Comparison of ENCODE assay signal across 9 mouse cellular contexts in the genomic region with DNA sequence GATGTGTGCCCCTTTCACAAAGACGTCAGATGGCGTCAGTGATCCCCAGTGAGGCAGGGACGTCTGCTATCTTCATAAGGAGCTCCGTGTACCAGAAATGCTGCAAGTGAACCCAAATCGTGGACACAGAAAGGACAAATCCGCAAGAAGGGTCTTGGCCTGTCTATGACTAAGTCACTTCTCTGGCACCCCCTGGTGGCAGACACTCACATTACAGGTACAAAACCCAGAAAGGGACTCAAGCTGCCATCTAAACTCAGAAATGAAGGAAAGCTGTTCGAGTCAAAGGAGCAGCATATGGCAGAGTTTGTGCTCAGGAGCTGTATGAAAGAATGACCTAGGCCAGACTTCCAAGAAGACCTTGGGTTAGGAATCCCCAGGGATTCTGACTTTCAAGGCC. TPM values are rescaled to one million over a fixed set of nuclear protein-coding genes. Genes with fewer than 3 reads are reported as not detected.
A peak's percentile ranks its signal among the peaks of the same experiment; 100 is the strongest.
DNase-seq lines count a peak whose midpoint lies in the region; TF ChIP-seq lines count a peak whose summit lies in the region.
"Had no signal": no experiment of that assay in that cellular context is flagged by ENCODE, and none has a peak within 500 bp of the region (broad histone marks: within the 10 kb centered on the region; RNA-seq: fewer than 3 reads in every experiment).

No protein-coding gene starts in this region.

- no peak for TF ChIP-seq EP300 in ES-Bruce4 (IDR thresholded peaks at IDR 0.05; ENCODE audit: insufficient read depth, low read depth, low read length)

- H3K9ac ChIP-seq in ES-Bruce4 (ENCODE audit: low read depth, poor library complexity, severe bottlenecking): no peak overlapping the region
- H3K9ac ChIP-seq: lung, embryonic 15.5 days had no signal

- TF ChIP-seq POLR2A in ES-Bruce4 (IDR thresholded peaks at IDR 0.05; ENCODE audit: insufficient read depth, low read length): no peak

- peak; percentile 49 for TF ChIP-seq CTCF in ES-Bruce4 (IDR thresholded peaks at IDR 0.05; ENCODE audit: low read depth, low read length)

- no peaks in the 10 kb centered on the region for H3K4me1 ChIP-seq in ES-Bruce4 (ENCODE audit: control insufficient read depth, insufficient read depth, low read length)

- H3K9me3 ChIP-seq in ES-Bruce4 (replicated peaks; ENCODE audit: control insufficient read depth, insufficient read depth, low read length, poor library complexity, severe bottlenecking): peaks cover 5% of the 10 kb centered on the region
- H3K9me3 ChIP-seq: lung, embryonic 15.5 days had no signal

- H3K4me3 ChIP-seq in ES-Bruce4 (ENCODE audit: low read depth, low read length): no peak overlapping the region
- H3K4me3 ChIP-seq: lung, embryonic 15.5 days had no signal

- H3K36me3 ChIP-seq in ES-Bruce4 (ENCODE audit: control insufficient read depth, insufficient read depth, low read length, poor library complexity, severe bottlenecking): no peaks in the 10 kb centered on the region
- H3K36me3 ChIP-seq: lung, embryonic 15.5 days had no signal

- peak; percentile 94 for DNase-seq in adrenal gland, postnatal 10 days
- DNase-seq in embryo, embryonic 11 days: peak; percentile 88
- DNase-seq in heart, adult 8-10 months (ENCODE audit: low spot score): peak; percentile 78
- peak; percentile 75 to 92 for DNase-seq in layer of hippocampus, adult 18-20 months (ENCODE audit: low spot score in 2 of 2)
- peak; percentile 92 for DNase-seq in lung, postnatal 10 days
- peak; percentile 91 for DNase-seq in right cerebral cortex, postnatal 14 days
- DNase-seq in urinary bladder, postnatal 14 days (ENCODE audit: low spot score): peak; percentile 90

- no peaks in the 10 kb centered on the region for H3K27me3 ChIP-seq in ES-Bruce4 (ENCODE audit: control insufficient read depth, insufficient read depth, low read length, poor library complexity, severe bottlenecking)

- H3K27ac ChIP-seq in ES-Bruce4 (ENCODE audit: insufficient read depth, low read length): no peak overlapping the region
- H3K27ac ChIP-seq: lung, embryonic 15.5 days had no signal

RNA-seq across cellular contexts. Expression of gene Kcne2, which starts 5.6 kb away (rescaled TPM):
- not detected in 2 replicates for polyA plus RNA-seq in ES-Bruce4 (2011; ENCODE audit: insufficient read depth, insufficient read length, low read depth, missing spikeins)
- total RNA-seq in adrenal gland, postnatal 10 days (2021): not detected
- not detected for total RNA-seq in heart, adult 8-10 months (2022)
- total RNA-seq in layer of hippocampus, adult 18-20 months (2021): 1 to 10 TPM in 1 of 2 experiments, not detected in 1; 1.3 TPM

RNA-seq across cellular contexts. Expression of gene Smim11, which starts 14.5 kb away (rescaled TPM):
- polyA plus RNA-seq in ES-Bruce4 (2011; ENCODE audit: insufficient read depth, insufficient read length, low read depth, missing spikeins): 28.7 and 37.2 TPM in 2 replicates
- total RNA-seq in adrenal gland, postnatal 10 days (2021): 10 to 100 TPM; 50.7 to 53.0 TPM
- 10 to 100 TPM; 84.4 to 94.5 (median 88.3) TPM for total RNA-seq in heart, adult 8-10 months (2022)
- total RNA-seq in layer of hippocampus, adult 18-20 months (2021): 10 to 100 TPM; 17.1 to 23.6 TPM

RNA-seq across cellular contexts. Expression of gene Fam243, which starts 34.6 kb away (rescaled TPM):
- polyA plus RNA-seq in ES-Bruce4 (2011; ENCODE audit: insufficient read depth, insufficient read length, low read depth, missing spikeins): not detected in 2 replicates
- not detected for total RNA-seq in adrenal gland, postnatal 10 days (2021)
- under 1 TPM; 0.24 to 0.86 (median 0.42) TPM for total RNA-seq in heart, adult 8-10 months (2022)
- total RNA-seq in layer of hippocampus, adult 18-20 months (2021): not detected
- polyA plus RNA-seq: lung, embryonic 15.5 days had no signal
